In genomic region chr11:75811900-75812299, GRCm38 (mm10) we compare ENCODE assay signal across 7 mouse cellular contexts. TPM values are rescaled to one million over a fixed set of nuclear protein-coding genes. Genes with fewer than 3 reads are reported as not detected.
DNase-seq lines count a peak whose midpoint lies in the region; ATAC-seq lines count a peak whose summit lies in the region.

No protein-coding gene starts in this region.

- H3K4me3 ChIP-seq in intestine, embryonic 16.5 days (ENCODE audit: low read length) = no peak overlapping the region

- peak overlapping the region; percentile 59 for H3K9ac ChIP-seq in intestine, embryonic 16.5 days (ENCODE audit: low read depth, low read length)

- no peaks in the 10 kb centered on the region for H3K9me3 ChIP-seq in intestine, embryonic 16.5 days (ENCODE audit: control insufficient read depth, low read length)

- peak overlapping the region; percentile 98 for H3K27ac ChIP-seq in intestine, embryonic 16.5 days (ENCODE audit: low read length)

- peak; percentile 91 for ATAC-seq in intestine, embryonic 16.5 days

- no peak overlapping the region for H3K4me2 ChIP-seq in intestine, embryonic 16.5 days (ENCODE audit: low read depth, low read length)

- H3K36me3 ChIP-seq in intestine, embryonic 16.5 days (ENCODE audit: control insufficient read depth, insufficient read depth, low read length) = no peaks in the 10 kb centered on the region

- H3K4me1 ChIP-seq in intestine, embryonic 16.5 days (ENCODE audit: control insufficient read depth, insufficient read depth, low read length) = peaks cover 35% of the 10 kb centered on the region

- 10% methylated on average over 3 of the region's 3 CpGs for WGBS in intestine, embryonic 16.5 days

- H3K27me3 ChIP-seq in intestine, embryonic 16.5 days (replicated peaks; ENCODE audit: control insufficient read depth, insufficient read depth, low read length) = no peaks in the 10 kb centered on the region

- DNase-seq in adrenal gland, adult (ENCODE audit: inconsistent age in 2 of 2, low spot score in 1 of 2) = peak; percentile 98 to 99
- peak; percentile 80 for DNase-seq in brain, adult 2 months (ENCODE audit: low read depth, low spot score)
- peak; percentile 73 for DNase-seq in gastrocnemius, postnatal 25 days
- peak; percentile 63 for DNase-seq in liver
- DNase-seq in right cerebral cortex, postnatal 10 days (ENCODE audit: low spot score in 2 of 2) = peak; percentile 66 to 71
- DNase-seq in embryo, embryonic 11 days = no peak

RNA-seq across cellular contexts. Expression of gene Doc2b, which starts 16.1 kb away (rescaled TPM):
- total RNA-seq in gastrocnemius, postnatal 25 days (2021) = under 1 TPM; 0.38 to 0.78 TPM
- polyA plus RNA-seq in intestine, embryonic 16.5 days (2015; fragmentation: Nextera tagmentation; extraction: Ambion mirVana) = 0.61 and 0.97 TPM in 2 replicates
